Mouse (Mus musculus) fat pad, adult 2 months (tissue): ENCODE data around the gene Safb2.

Experiments
- DNase-seq: peaks from one replicate; pipeline ENCODE4 v3.0.0-alpha.2; 2011; ENCODE audit warnings: low read depth, low spot score; ENCODE audit errors: extremely low read depth

Gene Safb2

DNA sequence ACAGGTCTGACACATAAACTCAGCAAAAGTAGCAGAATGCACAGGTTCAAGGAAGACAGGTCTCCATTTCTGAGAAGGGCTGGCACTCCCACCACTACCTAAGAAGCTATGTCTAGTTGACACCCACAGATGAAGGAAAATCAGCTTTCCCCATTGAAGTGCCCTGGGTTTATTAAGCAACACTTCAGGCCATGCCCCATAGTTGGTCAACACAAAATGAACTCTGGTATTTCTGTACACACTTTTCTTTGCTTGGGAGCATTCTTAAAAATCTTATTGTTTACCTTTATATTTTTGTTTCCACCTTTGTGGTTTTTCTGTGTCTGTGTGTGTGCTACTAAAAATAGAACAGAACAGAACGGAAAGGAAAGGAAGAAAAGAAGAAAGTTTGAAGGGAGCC, 24.3 kb downstream of the Safb2 start:
- DNase-seq: no peak

DNA sequence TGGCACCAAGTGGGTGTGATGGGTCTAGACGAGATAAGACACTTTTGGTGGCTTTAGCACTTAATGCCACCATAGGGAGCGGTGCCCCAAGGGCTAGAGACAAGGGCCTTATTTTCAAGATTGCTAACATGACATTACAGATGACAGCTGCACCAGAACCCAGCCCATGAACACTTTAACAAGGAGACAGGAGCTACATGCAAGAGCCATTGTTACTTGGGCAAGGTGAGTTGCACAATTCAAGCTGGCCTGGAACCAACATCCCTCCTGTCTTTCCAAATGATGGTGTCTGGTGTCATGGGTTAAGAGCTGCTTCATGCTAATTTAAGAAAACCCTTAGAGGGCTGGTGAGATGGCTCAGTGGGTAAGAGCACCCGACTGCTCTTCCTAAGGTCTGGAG, 25.0 kb downstream of the Safb2 start:
- DNase-seq: peak; percentile 84

DNA sequence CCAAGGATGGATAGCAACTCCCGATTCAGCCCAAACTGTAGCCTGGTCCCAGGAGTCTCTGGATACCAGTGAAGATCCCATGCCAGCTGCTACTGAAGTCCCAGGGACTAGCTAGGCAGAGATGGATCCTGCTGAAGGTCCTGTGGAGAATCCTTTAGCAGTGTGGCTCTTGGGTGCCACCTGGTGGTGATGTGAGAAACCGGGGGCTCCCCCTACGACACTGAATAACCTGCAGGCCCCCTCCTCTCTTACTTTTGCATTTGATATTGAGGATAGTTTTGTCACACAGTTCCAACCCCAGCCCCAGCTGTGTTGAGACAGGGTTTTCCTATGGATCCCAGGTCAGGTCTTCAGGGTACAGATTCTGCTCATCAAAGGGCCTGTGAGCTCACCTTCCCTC, 25.9 kb downstream of the Safb2 start:
- DNase-seq: no peak

DNA sequence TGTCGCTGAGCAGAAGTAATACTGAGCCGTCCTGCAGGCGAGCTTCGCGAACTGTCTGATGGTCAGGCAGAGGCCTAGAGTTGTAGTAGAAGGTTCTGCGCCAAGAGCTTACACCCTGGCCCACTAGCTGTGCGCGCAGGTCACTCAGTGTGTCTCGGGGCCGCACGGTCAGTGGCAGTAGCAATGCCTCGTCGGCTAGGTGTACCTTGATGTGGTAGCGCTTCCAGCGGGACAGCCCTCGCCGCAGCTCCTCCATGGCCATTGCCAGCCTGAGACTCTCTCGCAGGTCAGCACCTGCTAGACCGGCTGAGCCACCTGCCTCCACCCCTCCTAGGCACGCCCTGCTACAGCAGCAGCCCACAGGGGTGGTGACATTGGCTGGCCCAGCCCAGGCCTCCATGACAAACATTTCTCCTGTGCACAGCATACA, 30.2 kb downstream of the Safb2 start, which contains the start of gene Gm20219:
TSS of gene Gm20219 (minus strand) at position 266 of the 430 bp plus-strand sequence.
- DNase-seq: peak; percentile 77

DNA sequence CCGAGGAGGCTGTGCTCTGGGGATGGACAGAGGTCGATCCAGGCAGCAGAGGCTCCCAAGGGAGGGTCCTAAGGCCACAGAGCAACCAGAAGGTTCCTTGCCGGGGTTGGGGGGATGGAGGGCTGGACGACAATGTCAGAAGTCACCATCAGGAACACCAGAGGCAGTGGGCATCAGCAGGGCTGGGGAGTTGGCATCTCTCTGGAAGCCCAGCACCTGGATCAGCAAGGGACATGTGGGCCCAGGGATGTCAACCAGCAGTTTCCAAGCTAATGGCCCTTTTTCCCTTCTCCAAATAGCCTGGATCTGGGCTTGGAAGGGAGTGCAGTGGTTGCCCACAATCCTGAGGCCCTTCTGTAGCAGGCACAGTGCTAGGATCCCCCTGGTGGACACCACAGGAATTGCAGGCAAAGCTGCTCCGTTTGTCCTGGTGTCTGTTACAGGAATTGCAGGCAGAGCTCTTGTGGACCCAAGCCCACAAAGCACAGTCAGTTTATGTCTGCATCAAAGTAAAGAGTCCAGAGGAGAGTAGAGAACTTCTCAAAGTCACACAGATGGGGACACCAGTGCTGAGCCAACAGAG, 31.5 kb downstream of the Safb2 start:
- DNase-seq: no peak

DNA sequence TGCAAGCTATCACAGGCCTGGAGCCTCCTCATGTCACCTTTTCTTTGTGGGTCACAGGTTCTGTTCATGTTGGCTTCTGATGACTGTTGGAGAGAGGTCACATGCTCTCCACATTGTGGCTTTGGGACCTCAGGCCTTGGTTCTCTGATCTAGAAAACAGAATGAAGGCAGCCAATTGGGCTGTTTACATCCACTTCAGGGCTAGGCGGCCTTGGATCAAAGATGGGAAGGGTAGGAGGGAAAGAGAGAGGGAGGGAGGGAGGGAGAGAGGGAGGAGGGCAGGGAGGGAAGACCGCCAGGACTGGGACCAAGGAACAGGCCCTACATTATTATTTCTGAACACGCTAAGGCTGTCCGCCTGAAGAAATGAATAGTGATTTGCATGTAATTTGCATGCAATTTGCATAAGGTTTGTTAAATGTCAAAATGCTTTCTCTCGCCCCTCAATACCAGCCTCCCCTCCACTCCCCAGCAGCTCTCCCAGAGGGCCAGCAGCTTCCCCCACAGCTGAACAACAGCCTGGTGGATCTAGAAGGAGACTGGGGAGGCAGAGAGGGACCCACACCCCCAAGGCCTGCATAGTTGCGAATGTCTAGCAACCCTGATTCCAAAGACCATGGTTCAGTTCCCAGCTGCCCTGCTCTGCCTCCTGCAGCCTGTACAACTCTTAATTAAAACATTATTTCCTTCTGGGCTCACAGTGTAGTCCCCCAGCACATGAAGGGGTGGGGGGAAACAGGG, 32.4 kb downstream of the Safb2 start:
- peak; percentile 80 for DNase-seq

DNA sequence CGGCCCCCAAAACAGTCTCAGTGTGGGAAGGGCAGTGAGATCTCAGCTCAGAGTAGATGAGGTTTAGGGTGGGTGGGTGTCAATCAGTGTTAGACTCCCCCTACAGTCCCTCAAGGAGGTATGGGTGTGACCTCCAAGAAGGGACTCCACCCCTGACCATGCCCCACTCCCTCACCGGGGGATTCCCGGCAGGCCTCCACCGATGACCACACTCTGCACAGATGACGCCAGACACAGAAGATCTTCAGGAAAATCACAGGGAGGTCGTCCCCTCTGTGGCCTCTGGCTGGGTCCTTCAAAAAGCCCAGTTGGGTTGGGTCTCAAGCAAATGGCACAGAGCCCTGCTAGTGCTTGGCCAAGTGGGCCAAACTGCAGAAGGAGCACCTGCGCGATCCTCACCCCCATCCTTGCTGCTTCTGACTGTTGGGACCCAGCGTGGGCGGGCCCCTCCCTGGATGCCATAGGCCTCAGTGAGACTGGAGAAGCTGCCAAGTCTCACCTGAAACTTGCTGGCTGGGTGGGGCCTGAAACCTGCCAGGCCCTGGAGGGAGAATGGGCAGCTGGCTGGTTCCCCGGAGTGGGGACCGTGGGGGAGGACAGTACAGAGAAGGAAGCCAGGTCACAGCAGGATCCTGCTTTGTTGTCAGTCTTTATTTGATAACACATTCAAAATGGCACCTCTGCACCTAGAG, 33.5 kb downstream of the Safb2 start:
- peak; percentile 72 for DNase-seq

DNA sequence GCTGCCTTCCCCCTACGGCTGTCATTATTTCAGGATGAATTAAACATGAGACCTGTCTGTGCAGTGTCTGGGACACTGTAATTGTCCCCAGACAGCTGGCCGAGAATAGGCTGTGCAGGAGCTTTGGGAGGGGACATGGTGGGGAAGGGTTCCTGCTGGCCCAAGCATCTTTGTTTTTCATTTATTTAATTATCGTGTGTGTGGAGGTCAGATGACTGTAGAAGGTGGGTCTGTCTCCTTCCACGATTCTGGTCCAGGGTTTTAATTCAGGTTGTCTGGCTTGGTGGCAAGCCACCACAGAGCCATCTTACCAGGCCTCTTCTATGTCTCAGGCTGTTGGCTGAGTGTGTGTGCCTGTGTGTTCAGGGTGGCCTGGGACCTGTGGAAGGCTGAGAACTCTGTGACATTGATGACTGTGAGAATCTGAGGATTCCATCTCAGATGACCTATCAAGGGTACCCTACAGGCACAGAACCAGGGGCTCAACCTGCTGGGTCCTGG, 35.7 kb downstream of the Safb2 start:
- DNase-seq: no peak

DNA sequence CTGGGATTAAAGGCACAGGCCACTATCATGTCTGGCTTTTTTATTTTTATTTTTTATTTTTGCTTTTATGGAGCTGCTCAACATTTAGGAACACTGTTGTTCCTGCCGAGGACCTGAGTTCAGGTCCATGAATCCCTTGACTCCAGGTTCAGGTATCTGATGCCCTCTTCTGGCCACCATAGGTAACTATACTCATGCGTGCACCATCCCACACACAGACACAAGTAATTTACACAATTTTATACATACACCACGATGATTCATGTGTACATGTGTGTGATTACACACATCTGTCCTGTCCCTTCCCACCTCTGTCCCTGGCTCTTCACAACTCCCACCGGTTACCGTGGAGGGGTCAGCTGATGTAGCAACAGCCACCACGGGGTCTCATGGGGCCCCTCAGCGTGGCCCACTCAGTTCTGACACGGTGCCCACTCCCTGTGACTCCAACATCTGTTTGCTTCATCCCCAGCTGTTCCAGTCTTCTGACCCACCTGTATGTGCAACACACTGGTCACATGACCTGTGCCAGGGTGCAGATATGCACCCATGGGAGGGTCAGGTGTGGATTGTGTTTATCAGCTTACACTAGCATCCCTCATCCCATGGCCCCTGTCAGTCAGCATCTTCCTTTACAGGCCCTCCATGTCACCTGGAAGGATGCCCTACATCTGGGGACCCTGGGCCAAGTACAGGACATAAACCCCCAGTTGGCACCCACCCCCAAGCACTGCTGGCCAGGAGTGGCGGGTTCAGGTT, 36.4 kb downstream of the Safb2 start:
- DNase-seq: no peak

DNA sequence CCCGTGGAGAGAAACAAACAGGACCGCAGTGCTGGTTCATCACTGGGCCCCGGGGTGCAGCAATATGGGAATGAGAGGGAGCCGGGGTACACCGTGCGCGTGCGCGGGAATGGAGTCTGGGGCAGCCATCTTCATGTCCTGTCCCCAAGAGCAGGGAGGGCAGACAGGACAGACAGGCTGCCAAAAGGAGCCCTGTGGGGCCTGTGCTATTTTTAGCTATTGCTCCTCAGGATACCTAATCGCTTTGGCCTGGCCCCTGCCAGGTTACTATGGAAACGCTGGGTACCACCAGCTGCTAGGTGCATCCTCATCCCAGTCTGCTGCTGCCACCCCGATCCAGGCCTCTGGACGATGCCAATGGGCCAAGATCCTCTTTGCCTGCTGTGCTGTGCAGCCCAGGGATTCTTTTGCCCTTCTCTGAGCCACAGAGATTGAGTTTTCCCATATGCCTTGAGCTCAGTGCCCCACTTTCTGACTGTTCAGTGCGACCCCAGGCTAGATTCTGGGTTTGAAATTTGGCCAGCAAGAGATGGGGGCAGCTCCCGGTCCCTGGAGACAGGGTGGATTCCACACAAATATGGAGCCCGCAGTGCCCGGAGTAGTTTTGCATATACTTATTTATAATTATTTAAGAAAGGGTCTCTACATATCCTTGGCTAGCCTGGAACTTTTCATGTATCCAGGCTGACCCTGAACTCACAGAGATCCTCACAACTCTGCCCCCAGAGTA, 37.1 kb downstream of the Safb2 start:
- no peak for DNase-seq

DNA sequence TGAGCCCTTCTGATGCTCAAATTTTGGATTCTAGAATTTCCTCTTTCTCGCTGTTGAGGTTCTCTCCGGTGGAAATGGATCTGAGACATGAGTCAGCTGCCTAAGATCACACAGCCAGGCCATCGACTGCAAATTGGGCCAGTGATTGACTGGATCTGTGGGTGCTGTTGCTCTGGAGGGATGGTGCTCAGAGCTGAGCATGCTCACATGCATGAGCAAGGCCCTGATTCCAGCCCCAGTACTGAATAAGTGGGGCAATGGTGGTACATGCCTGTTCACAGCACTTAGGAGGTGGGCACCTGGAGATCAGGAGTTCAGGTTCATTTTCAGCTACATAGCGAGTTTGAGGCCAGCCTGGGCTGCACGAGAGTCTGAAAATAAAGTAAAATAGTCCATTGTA, 37.8 kb downstream of the Safb2 start:
- no peak for DNase-seq

DNA sequence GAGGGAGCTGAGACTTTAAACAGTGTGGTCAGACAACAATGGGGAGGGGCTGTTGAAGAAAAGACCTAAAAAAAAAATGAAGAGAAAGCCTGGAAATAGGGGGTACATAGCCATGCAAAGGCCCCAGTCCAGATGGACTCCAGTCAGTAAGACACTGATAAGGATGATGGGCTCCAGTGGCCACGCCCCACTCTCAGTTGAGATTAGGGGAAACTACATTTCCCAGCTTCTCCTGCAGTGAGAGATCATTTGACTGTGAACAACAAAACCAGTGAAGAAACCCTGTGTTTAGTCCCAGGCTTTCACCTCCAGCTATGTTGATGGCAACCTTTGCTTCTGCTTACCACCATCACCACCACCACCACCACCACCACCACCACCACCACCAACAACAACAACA, 38.4 kb downstream of the Safb2 start:
- DNase-seq: no peak

DNA sequence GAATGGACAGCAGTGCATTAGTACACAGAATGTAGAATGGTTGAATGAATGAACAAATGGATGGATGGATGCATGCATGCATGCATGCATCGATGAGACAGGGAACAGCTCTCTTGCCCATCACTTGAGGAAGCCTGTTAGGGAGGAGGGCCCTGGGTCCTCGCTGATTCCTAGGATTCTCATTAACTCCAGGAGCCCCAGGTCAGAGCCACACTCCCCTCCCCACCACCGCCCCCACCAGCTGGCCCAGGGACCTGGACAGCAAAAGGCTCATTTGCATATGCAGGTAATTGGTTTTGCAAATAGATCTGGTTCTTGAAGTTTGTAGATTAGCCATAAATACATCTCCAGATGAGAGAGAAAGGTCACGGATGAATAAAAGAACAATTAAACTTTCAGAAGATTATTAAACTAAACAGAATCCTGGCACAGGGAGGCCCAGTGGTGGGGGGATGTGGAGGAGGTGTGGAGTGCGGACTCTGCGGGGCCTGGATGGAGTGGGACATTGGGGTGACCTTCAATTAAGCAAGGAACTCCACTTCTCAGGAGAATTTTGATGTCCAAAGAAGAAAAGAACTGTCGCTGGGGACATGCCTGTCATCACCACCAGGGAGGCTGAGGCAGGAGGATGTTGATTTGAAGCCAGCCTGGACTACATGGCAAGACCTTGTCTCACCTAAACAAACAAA, 39.5 kb downstream of the Safb2 start:
- no peak for DNase-seq

DNA sequence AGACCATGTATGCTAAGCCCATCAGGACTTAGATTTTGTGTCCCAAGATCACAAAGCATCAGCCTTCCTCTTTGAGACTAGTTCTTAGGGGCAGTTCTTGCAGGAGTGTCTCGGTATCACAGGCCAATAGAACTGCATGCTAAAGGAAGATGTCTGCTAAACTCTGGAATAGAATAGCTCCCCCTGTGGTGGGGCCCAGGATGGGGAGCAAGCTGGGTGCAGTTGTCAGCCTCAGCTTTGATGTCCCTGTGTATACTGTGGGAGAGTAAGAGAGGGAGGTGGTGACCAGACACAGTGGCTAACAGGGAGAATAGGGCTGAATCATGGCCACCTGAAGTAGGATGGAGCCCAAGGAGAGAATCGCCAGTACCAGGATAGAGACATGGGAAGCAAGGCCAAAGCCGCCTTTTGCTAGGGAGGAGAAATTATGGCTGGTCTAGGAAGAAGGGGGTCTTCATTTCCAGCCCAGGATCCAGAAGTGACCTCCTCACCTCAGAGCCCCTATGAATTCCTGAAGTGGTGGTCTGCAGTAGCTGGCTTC, 40.6 kb downstream of the Safb2 start:
- no peak for DNase-seq

DNA sequence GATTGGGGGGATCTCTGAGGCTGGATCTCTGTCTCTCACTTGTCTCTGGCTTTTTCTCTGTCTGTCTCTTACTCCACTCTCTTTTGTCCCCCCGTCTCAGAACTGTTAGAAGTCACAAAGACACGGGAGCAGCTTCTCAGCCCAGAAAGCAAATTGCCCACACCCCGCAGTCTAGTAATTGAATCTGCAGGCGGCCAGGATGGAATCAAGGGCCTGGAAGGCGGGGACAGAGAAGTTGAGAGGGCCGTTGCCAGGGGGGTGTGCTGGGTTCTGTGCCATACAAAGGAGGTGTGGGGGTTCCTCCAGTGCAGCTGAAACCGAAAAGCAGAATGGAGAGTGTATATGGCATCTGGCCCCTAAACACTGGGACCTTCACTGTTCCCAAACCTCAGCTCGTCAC, 41.6 kb downstream of the Safb2 start:
- no peak for DNase-seq

DNA sequence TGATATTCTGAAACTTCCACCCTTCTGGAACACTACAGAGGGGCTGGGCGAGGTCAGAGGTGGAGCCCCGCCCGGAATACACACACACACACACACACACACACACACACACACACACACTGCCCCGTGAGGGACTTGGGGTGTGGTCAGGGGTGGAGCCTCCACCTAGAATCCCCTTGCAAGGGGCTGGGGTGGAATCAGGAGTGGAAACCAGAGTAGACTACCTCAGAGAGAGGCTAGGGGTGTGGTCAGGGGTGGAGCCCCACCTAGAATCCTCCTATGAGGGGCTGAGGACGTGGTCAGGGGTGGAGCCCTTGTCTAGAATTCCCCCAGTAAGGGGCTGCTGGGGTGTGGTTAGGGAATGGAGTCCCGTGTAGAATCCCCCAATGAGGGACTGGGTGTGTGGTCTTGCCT, 43.8 kb downstream of the Safb2 start:
- no peak for DNase-seq

DNA sequence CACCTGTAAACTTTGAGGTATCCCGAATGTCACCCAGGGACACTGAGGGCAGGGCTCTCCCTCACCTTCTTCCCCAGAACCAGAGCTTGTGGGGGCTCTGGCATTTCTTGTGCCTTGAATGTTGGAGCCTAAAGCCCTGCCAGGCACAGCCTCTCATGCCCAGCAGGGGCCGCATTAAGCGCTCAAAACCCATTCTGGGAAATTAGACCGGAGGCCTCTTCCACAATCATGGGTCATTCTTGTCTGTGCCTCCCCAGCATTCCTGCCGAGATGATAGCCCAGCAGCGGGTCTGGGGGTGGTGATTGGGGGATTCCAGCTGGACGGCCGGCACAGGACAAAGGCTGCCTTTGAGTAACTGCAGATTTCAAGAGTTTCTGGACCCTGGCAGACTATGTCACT, 46.5 kb downstream of the Safb2 start:
- DNase-seq: no peak

DNA sequence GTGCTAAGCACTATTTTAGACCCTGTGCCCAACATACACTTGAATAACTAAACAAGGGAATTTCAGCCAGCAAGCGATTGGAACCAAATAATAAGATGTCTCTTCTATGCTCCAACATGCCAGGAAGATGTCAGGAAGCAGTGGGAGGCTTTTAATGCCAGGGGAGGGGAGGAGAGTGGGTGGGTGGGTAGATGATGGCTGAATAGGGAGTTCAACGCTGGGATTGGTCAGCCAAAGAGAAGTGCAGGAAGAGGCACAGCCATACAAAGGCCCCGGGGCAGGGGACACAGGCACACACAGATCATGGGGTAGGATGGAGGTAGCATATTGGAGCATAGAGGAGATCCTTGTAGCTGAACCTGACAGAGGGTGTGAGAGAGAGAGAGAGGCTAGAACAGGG, 47.5 kb downstream of the Safb2 start:
- no peak for DNase-seq

DNA sequence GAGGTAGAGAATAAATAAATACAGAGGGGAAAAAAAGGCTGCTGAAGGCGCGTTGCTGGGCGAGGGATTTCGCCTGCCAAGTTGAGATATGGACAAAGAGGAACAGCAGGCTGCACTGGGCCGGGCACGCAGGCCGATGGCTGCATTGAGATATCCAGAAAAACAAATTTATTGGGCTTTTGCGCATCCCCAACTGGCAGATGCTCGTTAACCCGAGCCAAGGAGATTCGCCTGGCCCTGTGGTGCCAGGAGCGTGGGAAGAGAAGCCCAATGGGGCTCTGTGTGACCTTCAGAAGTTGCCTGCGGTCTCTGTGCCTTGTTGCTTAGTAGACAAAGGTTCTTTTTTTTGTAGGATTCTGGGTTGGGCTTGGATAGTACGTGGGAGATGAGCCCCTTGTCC, 48.2 kb downstream of the Safb2 start:
- DNase-seq: no peak

DNA sequence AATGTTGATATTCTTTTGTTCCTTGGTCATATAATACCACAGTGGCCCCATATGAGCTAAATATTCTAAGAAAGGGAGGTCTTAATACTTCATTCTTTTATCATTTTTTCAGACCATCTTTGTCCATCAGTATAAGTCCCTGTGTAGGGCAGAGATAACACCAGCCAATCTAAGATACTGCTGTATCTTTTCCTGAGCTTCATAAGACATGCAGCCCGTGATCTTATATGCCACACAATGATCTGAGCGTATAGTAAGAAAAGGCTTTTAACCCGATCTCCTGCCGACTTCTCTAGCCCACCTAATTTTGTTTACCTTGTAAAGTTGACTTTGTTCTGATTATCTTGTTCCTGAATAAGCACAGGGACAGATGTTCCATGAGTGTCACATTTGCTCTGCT, 59.4 kb downstream of the Safb2 start:
- no peak for DNase-seq
